Mouse (Mus musculus): ENCODE results near the gene Appl2. TPM values are rescaled to one million over a fixed set of nuclear protein-coding genes. Genes with fewer than 3 reads are reported as not detected.

The Appl2 gene
- polyA plus RNA-seq, 1 experiment from 2014 or later, result 22.4 TPM

- DNase-seq (ENCODE audit: low read depth, low spot score) (no peak), ATAC-seq (no peak)
- no peak for TF ChIP-seq CTCF (IDR thresholded peaks at IDR 0.05)
- in situ Hi-C loops (cut with MboI; ENCODE audit: low pct_unique_long_range_greater_than_20kb), result no loop called here
- ChIA-PET POLR2A (interaction anchor here (1.1 kb wide), 1 partner anchor 9 kb away, joined by 3 read pairs; no protein-coding TSS in a partner anchor), CTCF (no interaction called here)
- H3K27me3 ChIP-seq, result no peaks in the 10 kb centered on the region
These were observed 15.6 kb downstream of the Appl2 start for GRCm38 (mm10) chr10:83632806-83633374.

GRCm38 (mm10) chr10:83631775-83632174 lies 16.8 kb downstream of the Appl2 start:
- no peak for ATAC-seq
- ChIA-PET POLR2A (no interaction called here), CTCF (no interaction called here)
- H3K27me3 ChIP-seq, result no peaks in the 10 kb centered on the region
- TF ChIP-seq CTCF (IDR thresholded peaks at IDR 0.05), result no peak
- no peak for DNase-seq (ENCODE audit: low read depth, low spot score)
- in situ Hi-C loops (cut with MboI; ENCODE audit: low pct_unique_long_range_greater_than_20kb), result no loop called here

GRCm38 (mm10) chr10:83630899-83631298 lies 17.6 kb downstream of the Appl2 start:
- POLR2A ChIA-PET, result no interaction called here
- no peaks in the 10 kb centered on the region for H3K27me3 ChIP-seq
- no peak for TF ChIP-seq CTCF (IDR thresholded peaks at IDR 0.05)
- ATAC-seq (no peak), DNase-seq (ENCODE audit: low read depth, low spot score) (no peak)
- in situ Hi-C loops (cut with MboI; ENCODE audit: low pct_unique_long_range_greater_than_20kb), result no loop called here
- CTCF ChIA-PET, result no interaction called here

GRCm38 (mm10) chr10:83629878-83630277 lies 18.7 kb downstream of the Appl2 start:
- no peak for TF ChIP-seq CTCF (IDR thresholded peaks at IDR 0.05)
- no peak for ATAC-seq
- ChIA-PET CTCF (no interaction called here), POLR2A (no interaction called here)
- no peaks in the 10 kb centered on the region for H3K27me3 ChIP-seq
- in situ Hi-C loops (cut with MboI; ENCODE audit: low pct_unique_long_range_greater_than_20kb), result no loop called here
- DNase-seq (ENCODE audit: low read depth, low spot score), result no peak

GRCm38 (mm10) chr10:83629190-83629781 lies 19.3 kb downstream of the Appl2 start:
- no peak for TF ChIP-seq CTCF (IDR thresholded peaks at IDR 0.05)
- H3K27me3 ChIP-seq, result no peaks in the 10 kb centered on the region
- in situ Hi-C loops (cut with MboI; ENCODE audit: low pct_unique_long_range_greater_than_20kb), result no loop called here
- DNase-seq (ENCODE audit: low read depth, low spot score) (no peak), ATAC-seq (no peak)
- POLR2A ChIA-PET, result no interaction called here
- CTCF ChIA-PET, result no interaction called here

- no peaks in the 10 kb centered on the region for H3K27me3 ChIP-seq
- no peak for DNase-seq (ENCODE audit: low read depth, low spot score)
- TF ChIP-seq CTCF (IDR thresholded peaks at IDR 0.05), result no peak
- in situ Hi-C loops (cut with MboI; ENCODE audit: low pct_unique_long_range_greater_than_20kb), result no loop called here
- ChIA-PET CTCF (no interaction called here), POLR2A (no interaction called here)
- ATAC-seq, result no peak
These were observed 20.3 kb downstream of the Appl2 start for GRCm38 (mm10) chr10:83628241-83628640.

- ATAC-seq (no peak), DNase-seq (ENCODE audit: low read depth, low spot score) (no peak)
- ChIA-PET CTCF (interaction anchor here (0.8 kb wide), 1 partner anchor 9 kb away, joined by 4 read pairs; no protein-coding TSS in a partner anchor), POLR2A (interaction anchor here (0.6 kb wide), 1 partner anchor 88 kb away, joined by 3 read pairs; no protein-coding TSS in a partner anchor)
- in situ Hi-C loops (cut with MboI; ENCODE audit: low pct_unique_long_range_greater_than_20kb), result no loop called here
- no peaks in the 10 kb centered on the region for H3K27me3 ChIP-seq
- TF ChIP-seq CTCF (IDR thresholded peaks at IDR 0.05), result no peak
These were observed 21.3 kb downstream of the Appl2 start for GRCm38 (mm10) chr10:83627113-83627687.

- in situ Hi-C loops (cut with MboI; ENCODE audit: low pct_unique_long_range_greater_than_20kb), result no loop called here
- ChIA-PET POLR2A (no interaction called here), CTCF (interaction anchor here (0.5 kb wide), 1 partner anchor 783 kb away, joined by 3 read pairs; no protein-coding TSS in a partner anchor)
- ATAC-seq (no peak), DNase-seq (ENCODE audit: low read depth, low spot score) (no peak)
- no peak for TF ChIP-seq CTCF (IDR thresholded peaks at IDR 0.05)
- H3K27me3 ChIP-seq, result no peaks in the 10 kb centered on the region
These were observed 23.7 kb downstream of the Appl2 start for GRCm38 (mm10) chr10:83624841-83625240.

GRCm38 (mm10) chr10:83624065-83624464 lies 24.5 kb downstream of the Appl2 start:
- in situ Hi-C loops (cut with MboI; ENCODE audit: low pct_unique_long_range_greater_than_20kb), result no loop called here
- no peaks in the 10 kb centered on the region for H3K27me3 ChIP-seq
- no peak for TF ChIP-seq CTCF (IDR thresholded peaks at IDR 0.05)
- CTCF ChIA-PET, result no interaction called here
- no peak for ATAC-seq
- no peak for DNase-seq (ENCODE audit: low read depth, low spot score)
- POLR2A ChIA-PET, result no interaction called here

GRCm38 (mm10) chr10:83620350-83621055 lies 28.0 kb downstream of the Appl2 start:
- DNase-seq (ENCODE audit: low read depth, low spot score), result no peak
- in situ Hi-C loops (cut with MboI; ENCODE audit: low pct_unique_long_range_greater_than_20kb), result no loop called here
- no peak for ATAC-seq
- ChIA-PET POLR2A (no interaction called here), CTCF (interaction anchor here (1.4 kb wide), 1 partner anchor 17 kb away, joined by 3 read pairs; no protein-coding TSS in a partner anchor)
- TF ChIP-seq CTCF (IDR thresholded peaks at IDR 0.05), result no peak
- no peaks in the 10 kb centered on the region for H3K27me3 ChIP-seq

Data from Patski (cell line).